Mouse (Mus musculus) B cell, adult (primary cell): ENCODE measurements around the gene Clcn5. TPM values are rescaled to one million over a fixed set of nuclear protein-coding genes. Genes with fewer than 3 reads are reported as not detected.

Experiments used
- total RNA-seq: library from RNA; stranded (reverse); gene quantifications from 4 replicates; pipeline ENCODE4 v1.2.4, GENCODE M21; 2023; ENCODE audit not compliant: inconsistent age

Clcn5 gene
- 23.7 to 28.3 TPM (median 24.2 TPM) in 4 replicates for total RNA-seq

GRCm38 (mm10) chrX:7319089-7319721 lies at the start of gene Clcn5:
Gene Clcn5, minus strand, starts transcription at chrX:7319358.

Other genes starting within 250 kb of the Clcn5 start
- 0.19 to 0.67 TPM (median 0.44 TPM) in 4 replicates for gene Usp27x, start 56.5 kb upstream of the Clcn5 start, total RNA-seq